Mouse (Mus musculus) embryonic fibroblast, embryonic 13.5 days (primary cell): ENCODE measurements around the gene Ccdc162.

Source experiments
- CTCF ChIP-seq: IDR thresholded peaks from 2 replicates; pipeline ENCODE4 v1.5.1; 2011; ENCODE audit warnings: mild to moderate bottlenecking, control low read depth, low read length, moderate library complexity, borderline replicate concordance; ENCODE audit not compliant: insufficient read depth
- POLR2A ChIP-seq: IDR thresholded peaks from 2 replicates; pipeline ENCODE4 v1.6.1; 2011; ENCODE audit warnings: low read depth, mild to moderate bottlenecking, control low read depth, low read length, moderate library complexity

DNA sequence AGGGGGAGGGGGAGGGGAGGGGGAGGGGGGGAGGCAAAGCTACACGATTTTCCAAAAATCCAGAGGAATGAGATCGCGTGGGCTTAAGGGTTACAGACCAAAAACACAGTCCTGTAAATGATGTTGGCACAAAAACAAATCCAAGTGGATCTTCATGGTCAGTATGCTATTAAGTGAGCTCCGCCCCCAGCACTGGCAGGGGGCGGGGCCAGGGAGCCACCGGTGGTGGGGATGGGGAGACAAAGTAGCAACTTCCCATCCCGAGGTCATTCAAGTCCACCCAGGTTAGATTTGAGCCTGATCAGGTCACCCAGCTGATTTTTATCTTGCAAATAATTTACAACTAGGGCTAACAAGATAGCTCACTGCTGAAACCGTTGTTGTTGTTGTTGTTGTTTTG is 39.0 kb downstream of the Ccdc162 start:
- TF ChIP-seq CTCF = no peak
- TF ChIP-seq POLR2A = no peak
